Mouse (Mus musculus): ENCODE results near the gene Atg2a. TPM values are rescaled to one million over a fixed set of nuclear protein-coding genes. Genes with fewer than 3 reads are reported as not detected.

Gene Atg2a
- total RNA-seq, 2 experiments from 2014 or later = 16.7 to 20.0 TPM

Small RNA genes within 50 kb of the gene (microRNA-seq; reads per million reads assigned to microRNA genes)
- gene Mir192 (61.4 reads per million, percentile 53 among the genes with 10 or more reads in this experiment), gene Mir194-2 (30.0 reads per million, percentile 42 among the genes with 10 or more reads in this experiment)

Other genes starting within 250 kb of the Atg2a start
- gene Capn1, start 225.8 kb upstream of the Atg2a start, total RNA-seq (2021) = 10 to 100 TPM; 89.8 to 91.1 TPM
- 10 to 100 TPM; 18.4 to 20.5 TPM for gene Syvn1, start 195.1 kb upstream of the Atg2a start, total RNA-seq (2021)
- gene Mrpl49, start 183.9 kb upstream of the Atg2a start, total RNA-seq (2021) = 10 to 100 TPM; 27.5 to 29.3 TPM
- gene Fau, start 183.8 kb upstream of the Atg2a start, total RNA-seq (2021) = 100 to 1,000 TPM; 425 to 500 TPM
- 10 to 100 TPM in 1 of 2 experiments, 1 to 10 TPM in 1; 9.5 to 10.2 TPM for gene Znhit2, start 180.5 kb upstream of the Atg2a start, total RNA-seq (2021)
- 1 to 10 TPM; 5.9 to 6.2 TPM for gene Tm7sf2, start 173.3 kb upstream of the Atg2a start, total RNA-seq (2021)
- 10 to 100 TPM; 17.5 to 23.8 TPM for gene Vps51, start 164.4 kb upstream of the Atg2a start, total RNA-seq (2021)
- not detected for gene Tmem262, start 161.6 kb upstream of the Atg2a start, total RNA-seq (2021)
- gene Gm28374, start 159.4 kb upstream of the Atg2a start, total RNA-seq (2021) = not detected
- gene Zfpl1, start 156.7 kb upstream of the Atg2a start, total RNA-seq (2021) = 10 to 100 TPM; 13.5 to 14.8 TPM
- not detected for gene Cdca5, start 156.7 kb upstream of the Atg2a start, total RNA-seq (2021)
- not detected for gene AC131692.1, start 147.2 kb upstream of the Atg2a start, total RNA-seq (2021)
- not detected for gene Naaladl1, start 135.9 kb upstream of the Atg2a start, total RNA-seq (2021)
- 1 to 10 TPM; 8.6 to 9.7 TPM for gene Sac3d1, start 123.0 kb upstream of the Atg2a start, total RNA-seq (2021)
- 10 to 100 TPM in 1 of 2 experiments, 1 to 10 TPM in 1; 9.7 to 10.9 TPM for gene Snx15, start 113.4 kb upstream of the Atg2a start, total RNA-seq (2021)
- gene Batf2, start 100.7 kb upstream of the Atg2a start, total RNA-seq (2021) = under 1 TPM; 0.37 to 0.43 TPM
- gene Arl2, start 100.1 kb upstream of the Atg2a start, total RNA-seq (2021) = 10 to 100 TPM; 73.7 to 73.9 TPM
- not detected for gene Majin, start 57.3 kb upstream of the Atg2a start, total RNA-seq (2021)
- not detected for gene Gpha2, start 15.3 kb upstream of the Atg2a start, total RNA-seq (2021)
- gene Ppp2r5b, start 5.8 kb upstream of the Atg2a start, total RNA-seq (2021) = 10 to 100 TPM; 34.9 to 38.2 TPM
- 10 to 100 TPM; 30.2 to 40.3 TPM for gene Ehd1, start 35.1 kb downstream of the Atg2a start, total RNA-seq (2021)
- 1 to 10 TPM; 6.4 to 8.8 TPM for gene Cdc42bpg, start 64.8 kb downstream of the Atg2a start, total RNA-seq (2021)
- gene Men1, start 93.3 kb downstream of the Atg2a start, total RNA-seq (2021) = 1 to 10 TPM; 6.2 to 6.9 TPM
- gene Map4k2, start 99.5 kb downstream of the Atg2a start, total RNA-seq (2021) = 1 to 10 TPM; 7.4 to 8.3 TPM
- 10 to 100 TPM; 76.2 to 89.8 TPM for gene Sf1, start 122.0 kb downstream of the Atg2a start, total RNA-seq (2021)
- 1,000 to 10,000 TPM; 7,185 to 8,344 TPM for gene Pygm, start 142.7 kb downstream of the Atg2a start, total RNA-seq (2021)
- 10 to 100 TPM in 1 of 2 experiments, 1 to 10 TPM in 1; 8.3 to 18.2 TPM for gene Rasgrp2, start 157.7 kb downstream of the Atg2a start, total RNA-seq (2021)
- 1 to 10 TPM; 1.1 to 1.3 TPM for gene Nrxn2, start 177.1 kb downstream of the Atg2a start, total RNA-seq (2021)

Data from gastrocnemius, adult 18-20 months (tissue).